Mouse (Mus musculus): ENCODE data around the gene Tmtc1. TPM values are rescaled to one million over a fixed set of nuclear protein-coding genes. Genes with fewer than 3 reads are reported as not detected.

Tmtc1 gene
- polyA plus RNA-seq, 1 experiment from 2014 or later = 0.66 TPM

DNA sequence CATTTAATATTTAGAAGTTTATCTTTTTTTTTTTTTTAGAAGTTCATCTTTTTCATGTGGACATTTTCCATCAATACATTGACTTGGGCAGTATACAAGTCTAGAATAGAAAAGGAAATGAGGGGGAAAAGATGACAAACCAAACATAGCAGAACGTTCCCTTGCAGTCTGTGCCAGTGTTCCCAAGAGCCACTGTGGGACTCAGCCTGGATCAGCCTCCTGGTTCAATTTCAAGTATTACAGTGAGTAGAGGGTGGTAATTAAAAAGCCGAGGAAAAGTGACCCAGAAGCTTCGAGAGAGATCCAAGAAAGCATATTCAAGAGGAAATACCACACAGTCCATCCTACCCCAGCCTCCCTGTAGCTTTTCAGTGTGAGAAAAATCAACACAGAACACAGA is 40.4 kb downstream of the Tmtc1 start:
- 74% methylated on average over 3 of the region's 3 CpGs for WGBS
- H3K4me1 ChIP-seq (ENCODE audit: control insufficient read depth, insufficient read depth, low read length) = no peaks in the 10 kb centered on the region
- H3K27me3 ChIP-seq (replicated peaks; ENCODE audit: control insufficient read depth, insufficient read depth, low read length) = no peaks in the 10 kb centered on the region
- no peaks in the 10 kb centered on the region for H3K36me3 ChIP-seq (ENCODE audit: control insufficient read depth, insufficient read depth, low read length)
- no peaks in the 10 kb centered on the region for H3K9me3 ChIP-seq (ENCODE audit: control insufficient read depth, low read length)
- no peak for ATAC-seq
- H3K27ac ChIP-seq (ENCODE audit: low read length) = no peak overlapping the region
- H3K4me3 ChIP-seq (ENCODE audit: low read length) = no peak overlapping the region
- no peak overlapping the region for H3K9ac ChIP-seq (ENCODE audit: low read depth, low read length)
- no peak overlapping the region for H3K4me2 ChIP-seq (ENCODE audit: low read depth, low read length)

DNA sequence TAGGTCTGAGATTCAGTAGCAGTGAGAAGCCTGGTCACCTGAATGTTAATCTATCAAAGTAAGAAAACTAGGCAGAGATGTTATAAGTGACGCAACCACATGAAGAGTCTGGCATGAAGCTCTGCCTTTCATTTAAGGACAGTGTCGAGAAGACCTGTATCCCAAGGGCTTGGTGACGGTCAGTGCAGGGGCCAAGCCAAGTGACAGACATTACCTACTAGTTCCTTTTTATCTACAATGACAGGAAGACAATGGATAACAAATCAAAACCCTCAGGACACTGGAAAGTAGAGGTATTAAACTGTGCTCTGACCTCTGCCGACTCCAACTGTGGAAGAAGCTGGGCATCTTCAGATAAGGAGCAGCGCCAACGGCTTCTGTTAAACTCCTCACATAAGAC is 43.2 kb downstream of the Tmtc1 start:
- Histone ChIP-seq H3K9ac (ENCODE audit: low read depth, low read length) (no peak overlapping the region), H3K27me3 (replicated peaks; ENCODE audit: control insufficient read depth, insufficient read depth, low read length) (no peaks in the 10 kb centered on the region), H3K4me3 (ENCODE audit: low read length) (no peak overlapping the region), H3K4me1 (ENCODE audit: control insufficient read depth, insufficient read depth, low read length) (no peaks in the 10 kb centered on the region), H3K9me3 (ENCODE audit: control insufficient read depth, low read length) (no peaks in the 10 kb centered on the region), H3K36me3 (ENCODE audit: control insufficient read depth, insufficient read depth, low read length) (no peaks in the 10 kb centered on the region), H3K4me2 (ENCODE audit: low read depth, low read length) (no peak overlapping the region), H3K27ac (ENCODE audit: low read length) (no peak overlapping the region)
- no peak for ATAC-seq
- WGBS = 92% methylated on average over 6 of the region's 6 CpGs

DNA sequence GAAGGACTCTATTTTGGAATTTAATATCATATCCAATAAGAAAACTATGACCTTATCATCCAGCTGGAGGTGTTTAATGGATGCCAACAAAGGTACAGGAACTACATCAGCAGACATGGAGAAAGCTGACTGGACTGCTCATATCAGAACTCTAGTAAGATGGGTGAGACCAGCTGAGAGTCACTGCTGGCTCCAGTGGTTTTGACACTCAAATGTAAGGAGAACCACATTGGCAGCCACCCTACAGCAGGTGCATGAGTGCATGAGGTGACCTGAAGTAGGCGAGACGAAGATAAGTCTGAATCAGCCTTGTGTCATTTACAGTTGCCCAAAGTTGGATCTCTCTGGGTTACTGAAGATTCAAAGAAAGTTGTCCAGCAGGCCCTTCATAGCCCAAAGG is 44.6 kb downstream of the Tmtc1 start:
- no peak overlapping the region for H3K9ac ChIP-seq (ENCODE audit: low read depth, low read length)
- no peaks in the 10 kb centered on the region for H3K27me3 ChIP-seq (replicated peaks; ENCODE audit: control insufficient read depth, insufficient read depth, low read length)
- H3K9me3 ChIP-seq (ENCODE audit: control insufficient read depth, low read length) = no peaks in the 10 kb centered on the region
- no peak for ATAC-seq
- no peaks in the 10 kb centered on the region for H3K4me1 ChIP-seq (ENCODE audit: control insufficient read depth, insufficient read depth, low read length)
- no peak overlapping the region for H3K4me3 ChIP-seq (ENCODE audit: low read length)
- H3K4me2 ChIP-seq (ENCODE audit: low read depth, low read length) = no peak overlapping the region
- no peaks in the 10 kb centered on the region for H3K36me3 ChIP-seq (ENCODE audit: control insufficient read depth, insufficient read depth, low read length)
- H3K27ac ChIP-seq (ENCODE audit: low read length) = no peak overlapping the region
- WGBS = 92% methylated on average over 2 of the region's 2 CpGs

DNA sequence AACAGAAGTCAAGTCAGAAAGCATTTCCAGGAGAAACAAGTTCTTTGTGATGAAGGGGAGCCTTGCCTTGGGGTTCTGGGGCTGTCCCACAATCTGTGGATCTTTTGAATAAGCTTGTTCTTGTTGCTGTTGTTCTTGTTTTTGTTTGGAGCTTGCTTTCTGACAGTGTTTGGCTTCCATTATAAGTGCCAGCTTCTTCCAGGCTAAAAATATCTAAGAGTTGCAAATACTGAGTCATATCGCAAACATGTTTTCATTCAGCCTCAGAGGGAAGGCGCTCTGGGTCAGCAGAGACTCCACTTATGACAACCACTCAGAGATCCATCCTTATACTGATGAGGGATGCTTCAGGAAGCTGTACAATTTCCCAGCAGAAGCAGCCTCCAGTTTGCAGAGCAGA is 45.3 kb downstream of the Tmtc1 start:
- H3K4me1 ChIP-seq (ENCODE audit: control insufficient read depth, insufficient read depth, low read length) = no peaks in the 10 kb centered on the region
- 65% methylated on average over 2 of the region's 2 CpGs for WGBS
- no peak overlapping the region for H3K9ac ChIP-seq (ENCODE audit: low read depth, low read length)
- H3K9me3 ChIP-seq (ENCODE audit: control insufficient read depth, low read length) = no peaks in the 10 kb centered on the region
- no peaks in the 10 kb centered on the region for H3K27me3 ChIP-seq (replicated peaks; ENCODE audit: control insufficient read depth, insufficient read depth, low read length)
- H3K36me3 ChIP-seq (ENCODE audit: control insufficient read depth, insufficient read depth, low read length) = no peaks in the 10 kb centered on the region
- H3K27ac ChIP-seq (ENCODE audit: low read length) = no peak overlapping the region
- H3K4me3 ChIP-seq (ENCODE audit: low read length) = no peak overlapping the region
- no peak for ATAC-seq
- H3K4me2 ChIP-seq (ENCODE audit: low read depth, low read length) = no peak overlapping the region

DNA sequence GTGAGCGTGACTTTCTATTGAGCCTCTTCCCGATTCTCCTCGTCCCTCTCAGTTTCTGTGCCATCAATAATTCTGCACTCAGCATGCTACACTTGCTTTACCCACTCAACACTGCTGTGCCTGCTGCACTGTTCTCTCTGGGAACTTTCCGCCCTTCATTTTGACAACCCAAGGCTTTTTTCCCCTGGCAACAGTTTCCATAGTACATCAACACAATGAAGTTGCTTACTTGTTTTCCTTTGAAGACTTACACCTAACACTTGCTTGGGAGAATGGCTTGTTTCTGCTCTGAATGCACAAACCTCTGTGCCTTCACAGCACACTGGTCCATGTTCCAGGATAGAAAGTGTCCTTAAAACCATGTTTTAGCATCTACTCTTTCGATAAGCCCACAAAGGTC is 46.9 kb downstream of the Tmtc1 start:
- WGBS = 91% methylated on average over 5 of the region's 5 CpGs
- Histone ChIP-seq H3K4me1 (ENCODE audit: control insufficient read depth, insufficient read depth, low read length) (peaks cover 1% of the 10 kb centered on the region), H3K36me3 (ENCODE audit: control insufficient read depth, insufficient read depth, low read length) (no peaks in the 10 kb centered on the region), H3K4me2 (ENCODE audit: low read depth, low read length) (no peak overlapping the region), H3K27me3 (replicated peaks; ENCODE audit: control insufficient read depth, insufficient read depth, low read length) (no peaks in the 10 kb centered on the region), H3K9me3 (ENCODE audit: control insufficient read depth, low read length) (no peaks in the 10 kb centered on the region), H3K4me3 (ENCODE audit: low read length) (no peak overlapping the region), H3K27ac (ENCODE audit: low read length) (no peak overlapping the region), H3K9ac (ENCODE audit: low read depth, low read length) (no peak overlapping the region)
- no peak for ATAC-seq

DNA sequence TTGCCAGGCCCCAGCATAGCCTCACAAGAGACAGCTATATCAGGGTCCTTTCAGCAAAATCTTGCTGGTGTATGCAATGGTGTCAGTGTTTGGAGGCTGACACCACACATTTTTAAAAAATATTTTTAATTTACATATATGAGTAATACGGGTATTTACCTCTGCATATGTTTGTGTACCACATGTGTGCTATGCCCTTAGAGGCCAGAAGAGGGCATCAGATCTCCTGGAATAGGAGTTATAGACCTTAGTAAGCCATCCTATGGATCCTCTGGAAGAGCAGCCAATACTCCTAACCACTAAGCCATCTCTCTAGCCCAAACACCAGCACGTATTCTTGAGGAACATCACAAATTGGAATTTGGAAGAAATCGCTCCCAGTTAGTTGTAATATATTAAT is 48.9 kb downstream of the Tmtc1 start:
- H3K4me2 ChIP-seq (ENCODE audit: low read depth, low read length) = no peak overlapping the region
- H3K4me1 ChIP-seq (ENCODE audit: control insufficient read depth, insufficient read depth, low read length) = peaks cover 15% of the 10 kb centered on the region
- no peak overlapping the region for H3K4me3 ChIP-seq (ENCODE audit: low read length)
- H3K9ac ChIP-seq (ENCODE audit: low read depth, low read length) = no peak overlapping the region
- no peaks in the 10 kb centered on the region for H3K27me3 ChIP-seq (replicated peaks; ENCODE audit: control insufficient read depth, insufficient read depth, low read length)
- 91% methylated on average over 3 of the region's 3 CpGs for WGBS
- H3K36me3 ChIP-seq (ENCODE audit: control insufficient read depth, insufficient read depth, low read length) = no peaks in the 10 kb centered on the region
- H3K27ac ChIP-seq (ENCODE audit: low read length) = no peak overlapping the region
- no peaks in the 10 kb centered on the region for H3K9me3 ChIP-seq (ENCODE audit: control insufficient read depth, low read length)
- ATAC-seq = no peak

DNA sequence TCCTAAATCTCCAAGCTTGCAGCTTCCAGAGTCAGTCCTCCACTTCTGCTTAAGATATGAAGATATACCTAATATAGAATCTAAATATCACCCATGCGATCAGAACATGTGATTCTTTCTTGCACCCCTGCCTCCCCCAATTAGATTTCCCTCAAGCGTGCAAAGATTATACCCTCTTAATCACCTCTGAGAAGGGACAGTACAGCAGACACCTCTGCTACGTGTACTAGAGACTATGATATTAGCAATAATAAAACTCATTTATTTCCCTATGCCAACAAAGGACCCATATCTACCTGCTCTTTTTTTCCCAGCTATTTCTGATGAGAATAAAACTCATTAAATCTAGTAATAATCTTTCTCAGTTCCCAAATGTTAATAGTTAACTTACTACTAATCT is 49.9 kb downstream of the Tmtc1 start:
- Histone ChIP-seq H3K9me3 (ENCODE audit: control insufficient read depth, low read length) (no peaks in the 10 kb centered on the region), H3K9ac (ENCODE audit: low read depth, low read length) (no peak overlapping the region), H3K4me2 (ENCODE audit: low read depth, low read length) (no peak overlapping the region), H3K36me3 (ENCODE audit: control insufficient read depth, insufficient read depth, low read length) (no peaks in the 10 kb centered on the region), H3K27me3 (replicated peaks; ENCODE audit: control insufficient read depth, insufficient read depth, low read length) (no peaks in the 10 kb centered on the region), H3K27ac (ENCODE audit: low read length) (no peak overlapping the region), H3K4me3 (ENCODE audit: low read length) (no peak overlapping the region), H3K4me1 (ENCODE audit: control insufficient read depth, insufficient read depth, low read length) (peaks cover 15% of the 10 kb centered on the region)
- WGBS = 59% methylated on average over 3 of the region's 3 CpGs
- no peak for ATAC-seq

DNA sequence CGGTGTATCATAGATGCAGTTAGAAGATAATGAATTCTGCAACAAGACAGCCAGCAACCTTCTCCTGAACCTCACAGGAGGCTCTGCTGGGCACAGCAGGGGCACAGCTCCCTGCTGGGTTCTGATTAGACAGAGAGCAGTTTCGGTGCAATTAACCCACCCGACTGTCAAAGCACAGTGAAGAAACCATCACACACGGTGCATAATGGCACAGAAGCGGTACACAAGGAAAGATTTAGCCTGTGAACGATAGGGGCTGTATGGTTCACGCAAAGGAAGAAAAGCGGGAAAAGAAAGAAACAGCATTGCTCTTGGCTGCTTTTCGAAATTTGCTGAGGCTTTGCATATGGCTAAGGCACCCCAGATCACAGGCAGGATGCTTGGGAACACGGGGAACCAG is 52.0 kb downstream of the Tmtc1 start:
- Histone ChIP-seq H3K27me3 (replicated peaks; ENCODE audit: control insufficient read depth, insufficient read depth, low read length) (no peaks in the 10 kb centered on the region), H3K36me3 (ENCODE audit: control insufficient read depth, insufficient read depth, low read length) (no peaks in the 10 kb centered on the region), H3K9me3 (ENCODE audit: control insufficient read depth, low read length) (no peaks in the 10 kb centered on the region), H3K4me1 (ENCODE audit: control insufficient read depth, insufficient read depth, low read length) (peaks cover 18% of the 10 kb centered on the region), H3K9ac (ENCODE audit: low read depth, low read length) (no peak overlapping the region), H3K4me3 (ENCODE audit: low read length) (no peak overlapping the region), H3K4me2 (ENCODE audit: low read depth, low read length) (no peak overlapping the region), H3K27ac (ENCODE audit: low read length) (no peak overlapping the region)
- WGBS = 48% methylated on average over 10 of the region's 10 CpGs
- no peak for ATAC-seq

DNA sequence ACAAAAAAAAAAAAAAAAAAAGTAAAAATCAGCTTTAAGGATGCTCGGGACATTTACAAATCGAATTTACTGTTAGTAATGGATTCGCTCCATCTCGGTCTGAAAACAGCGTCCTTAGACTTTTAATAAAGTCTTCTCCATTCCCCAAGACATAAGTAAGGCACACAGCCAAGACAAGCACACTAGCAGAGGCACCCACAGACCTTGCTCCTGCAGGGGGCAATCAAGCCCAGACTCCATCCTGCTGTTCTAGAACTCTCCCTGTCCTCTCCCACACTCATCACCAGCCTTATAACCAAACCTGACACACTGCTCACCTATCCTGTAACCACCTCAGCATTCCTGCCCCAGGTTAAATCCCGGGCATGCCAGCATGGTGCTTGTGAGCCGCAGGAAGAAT is 52.9 kb downstream of the Tmtc1 start:
- ATAC-seq = no peak
- H3K4me2 ChIP-seq (ENCODE audit: low read depth, low read length) = no peak overlapping the region
- WGBS = 76% methylated on average over 7 of the region's 7 CpGs

DNA sequence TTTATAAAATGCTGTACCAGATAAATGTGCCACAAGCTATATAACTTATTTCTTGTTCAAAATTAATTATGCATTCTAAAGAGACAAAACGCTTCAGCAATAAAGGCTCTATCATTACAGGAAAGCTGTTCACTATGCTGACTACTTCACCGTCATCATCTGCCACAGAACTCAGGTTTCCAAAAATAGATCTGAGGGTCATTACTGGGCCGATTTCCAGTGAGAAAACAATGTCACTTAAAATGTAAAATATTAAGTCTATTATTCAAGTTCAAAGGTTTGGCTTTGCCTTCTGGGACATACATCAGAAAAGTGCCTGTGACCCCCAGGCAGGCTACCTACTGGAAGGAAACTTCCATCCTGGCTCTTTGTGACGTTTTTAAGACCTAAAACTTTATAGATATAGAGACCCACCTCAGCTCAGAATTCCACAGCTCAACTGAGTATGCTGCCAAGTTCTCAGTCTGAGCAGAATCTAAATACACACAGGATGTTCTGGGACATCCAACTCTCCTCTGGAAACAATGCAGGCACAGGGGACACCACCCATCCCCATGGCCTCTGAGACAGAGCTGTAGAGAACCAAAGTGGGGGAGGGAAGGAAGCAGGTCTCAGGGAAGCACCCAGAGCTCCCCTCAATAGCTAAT is 53.4 kb downstream of the Tmtc1 start:
- no peaks in the 10 kb centered on the region for H3K36me3 ChIP-seq (ENCODE audit: control insufficient read depth, insufficient read depth, low read length)
- 0 out of 2 replicates have a peak, but pooled peaks have one; percentile 64 for ATAC-seq
- no peak overlapping the region for H3K4me3 ChIP-seq (ENCODE audit: low read length)
- H3K27ac ChIP-seq (ENCODE audit: low read length) = peak overlapping the region; percentile 61
- H3K9me3 ChIP-seq (ENCODE audit: control insufficient read depth, low read length) = no peaks in the 10 kb centered on the region
- no peaks in the 10 kb centered on the region for H3K27me3 ChIP-seq (replicated peaks; ENCODE audit: control insufficient read depth, insufficient read depth, low read length)
- H3K9ac ChIP-seq (ENCODE audit: low read depth, low read length) = no peak overlapping the region
- H3K4me2 ChIP-seq (ENCODE audit: low read depth, low read length) = no peak overlapping the region
- H3K4me1 ChIP-seq (ENCODE audit: control insufficient read depth, insufficient read depth, low read length) = peaks cover 18% of the 10 kb centered on the region
- WGBS = 37% methylated on average over 4 of the region's 4 CpGs

More for the DNA sequence above, 52.9 kb downstream of the Tmtc1 start:
- no peaks in the 10 kb centered on the region for H3K9me3 ChIP-seq (ENCODE audit: control insufficient read depth, low read length)
- no peaks in the 10 kb centered on the region for H3K36me3 ChIP-seq (ENCODE audit: control insufficient read depth, insufficient read depth, low read length)
- no peaks in the 10 kb centered on the region for H3K27me3 ChIP-seq (replicated peaks; ENCODE audit: control insufficient read depth, insufficient read depth, low read length)
- H3K27ac ChIP-seq (ENCODE audit: low read length) = peak overlapping the region; percentile 60
- no peak overlapping the region for H3K9ac ChIP-seq (ENCODE audit: low read depth, low read length)
- H3K4me3 ChIP-seq (ENCODE audit: low read length) = no peak overlapping the region
- peaks cover 18% of the 10 kb centered on the region for H3K4me1 ChIP-seq (ENCODE audit: control insufficient read depth, insufficient read depth, low read length)

Measured in intestine, embryonic 16.5 days (tissue).